Mouse (Mus musculus) liver, postnatal 0 days (tissue): ENCODE measurements at regions not wholly inside any gene's neighbourhood (a gene's known extent, or its start where the extent isn't known, plus 50 kb on each side); places are given as distances from the start of the nearest gene placed in this dataset.

Experiments
- CTCF ChIP-seq: sonication (generic); IDR thresholded peaks from 2 replicates; pipeline ENCODE4 v1.5.1; 2016; ENCODE audit warnings: antibody characterized with exemption, low read depth
- EP300 ChIP-seq: IDR thresholded peaks from 2 replicates; pipeline ENCODE4 v1.6.1; 2016; ENCODE audit warnings: antibody characterized with exemption, low read depth, mild to moderate bottlenecking

- TF ChIP-seq CTCF (no peak), EP300 (no peak)
These were observed 1039.5 kb upstream of the Ddx18 start for GRCm38 (mm10) chr1:122607309-122607708.
